Mouse (Mus musculus) B cell, adult 62 days (primary cell): Measurements from ENCODE around the gene Fancd2. TPM values are rescaled to one million over a fixed set of nuclear protein-coding genes. Genes with fewer than 3 reads are reported as not detected.

Experiments used
- total RNA-seq: library from RNA; stranded (reverse); gene quantifications from 4 replicates; pipeline ENCODE4 v1.2.4, GENCODE M21; 2023

Fancd2 gene
- 1.5 to 3.8 TPM (median 2.6 TPM) in 4 replicates for total RNA-seq

DNA sequence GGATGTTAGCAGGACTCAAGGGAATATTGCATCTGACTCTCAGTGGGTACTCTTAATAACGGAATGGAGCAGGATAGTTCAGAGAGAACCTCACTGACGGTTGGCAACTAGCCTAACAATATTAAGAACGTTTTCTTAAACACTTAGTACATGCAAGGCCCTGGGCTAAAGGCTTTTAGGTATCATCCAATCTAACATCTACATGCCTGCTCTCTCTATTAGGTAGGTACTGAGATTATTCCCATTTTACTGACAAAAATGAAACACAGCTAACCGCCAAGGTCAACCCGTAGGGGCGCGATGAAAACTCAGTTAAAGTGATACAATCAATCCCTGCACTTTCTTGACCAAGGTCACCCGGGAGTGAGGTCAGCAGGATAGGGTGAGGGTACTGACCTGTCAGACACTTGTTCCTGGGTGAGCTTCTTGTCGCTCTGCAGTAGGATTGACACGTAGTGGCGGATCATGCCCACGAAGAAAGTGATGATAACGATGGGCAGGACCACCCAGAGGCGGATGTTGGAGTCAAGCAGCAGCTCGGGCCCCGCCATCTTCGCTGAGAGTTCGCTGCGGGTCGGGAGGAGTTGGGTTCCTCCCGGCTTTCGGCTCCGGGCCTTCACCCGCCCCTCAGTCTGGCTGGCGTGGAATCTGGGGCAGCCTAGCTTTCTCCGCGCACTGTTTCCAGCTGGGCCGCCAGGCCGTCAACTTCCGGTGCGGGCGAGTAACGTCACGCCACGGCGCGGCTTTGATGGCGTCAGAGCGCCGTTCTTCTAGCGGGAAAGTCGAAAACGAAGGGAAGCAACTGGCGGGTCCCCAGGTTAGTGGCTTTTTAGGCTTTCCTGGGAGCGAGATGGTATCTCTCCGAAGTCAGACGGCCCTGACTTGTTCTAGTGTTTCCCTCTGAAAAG is at the start of gene Fancd2, which contains the start of gene Emc3:
Gene Fancd2 (plus strand): TSS at position 751 of the 908 bp plus-strand sequence.
Gene Emc3 (minus strand): TSS at position 721 of the 908 bp plus-strand sequence.

DNA sequence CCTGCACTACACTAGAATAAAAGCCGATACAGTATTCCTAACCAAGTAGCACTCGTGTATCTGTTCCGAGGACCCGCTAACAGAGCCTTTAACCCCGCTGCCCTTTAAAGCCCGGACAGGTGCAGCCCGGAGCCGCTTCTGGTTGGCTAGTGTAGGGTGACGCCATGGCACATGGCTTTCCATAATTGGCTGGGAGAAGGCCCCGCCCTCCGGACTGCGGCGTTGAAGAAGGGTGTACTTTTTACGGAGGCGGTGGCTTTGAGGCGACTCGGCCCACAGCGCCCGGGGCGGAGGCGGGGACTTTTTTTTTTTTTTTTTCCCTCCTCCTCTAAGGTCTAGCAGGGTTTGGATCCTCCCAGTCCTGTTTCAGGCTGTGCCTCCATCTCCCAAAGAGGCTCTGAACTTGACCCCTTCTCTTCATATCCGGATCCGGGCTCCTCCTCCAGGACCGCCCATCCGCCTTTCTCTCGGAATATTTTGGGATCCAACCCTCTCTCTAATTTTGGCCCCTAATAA is 48.3 kb upstream of the Fancd2 start, which contains the start of gene Creld1:
Gene Creld1 (plus strand): TSS at position 198 of the 516 bp plus-strand sequence.

DNA sequence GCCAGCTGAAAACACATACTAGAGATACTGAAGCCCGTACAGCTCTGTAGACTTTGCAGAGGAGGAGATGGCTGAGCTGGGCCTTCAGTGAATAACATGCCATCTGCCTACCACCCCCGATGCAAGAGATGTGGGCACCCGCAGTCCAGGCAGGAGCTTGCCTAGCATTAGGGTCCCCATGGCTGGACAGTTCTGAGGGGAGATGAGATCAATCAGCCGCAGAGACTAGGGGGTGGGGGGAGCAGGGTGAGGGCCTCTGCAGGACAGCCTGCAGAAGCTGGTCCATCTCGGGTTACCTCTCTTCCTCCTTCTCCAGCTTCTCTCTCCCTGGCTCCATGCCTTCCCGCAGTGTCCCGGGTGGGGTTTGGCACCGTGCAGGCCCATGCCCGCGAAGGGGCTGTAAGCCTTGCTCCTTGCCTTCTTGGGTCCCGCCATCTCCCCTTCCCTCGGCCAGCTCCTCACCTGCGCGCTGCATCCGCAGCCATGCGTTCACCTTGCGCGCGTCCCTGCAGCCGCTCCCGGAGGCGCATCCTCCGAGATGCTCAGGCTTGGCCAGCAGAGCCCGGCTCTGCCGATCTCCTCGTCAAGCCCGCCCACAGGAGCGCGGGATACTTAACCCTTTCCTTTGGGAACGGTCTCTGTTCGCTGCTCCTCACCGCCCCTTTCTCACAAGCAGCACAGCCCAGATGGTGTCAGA is 29.9 kb upstream of the Fancd2 start, which contains the start of gene Prrt3:
Gene Prrt3 (minus strand): TSS at position 544 of the 697 bp plus-strand sequence.

DNA sequence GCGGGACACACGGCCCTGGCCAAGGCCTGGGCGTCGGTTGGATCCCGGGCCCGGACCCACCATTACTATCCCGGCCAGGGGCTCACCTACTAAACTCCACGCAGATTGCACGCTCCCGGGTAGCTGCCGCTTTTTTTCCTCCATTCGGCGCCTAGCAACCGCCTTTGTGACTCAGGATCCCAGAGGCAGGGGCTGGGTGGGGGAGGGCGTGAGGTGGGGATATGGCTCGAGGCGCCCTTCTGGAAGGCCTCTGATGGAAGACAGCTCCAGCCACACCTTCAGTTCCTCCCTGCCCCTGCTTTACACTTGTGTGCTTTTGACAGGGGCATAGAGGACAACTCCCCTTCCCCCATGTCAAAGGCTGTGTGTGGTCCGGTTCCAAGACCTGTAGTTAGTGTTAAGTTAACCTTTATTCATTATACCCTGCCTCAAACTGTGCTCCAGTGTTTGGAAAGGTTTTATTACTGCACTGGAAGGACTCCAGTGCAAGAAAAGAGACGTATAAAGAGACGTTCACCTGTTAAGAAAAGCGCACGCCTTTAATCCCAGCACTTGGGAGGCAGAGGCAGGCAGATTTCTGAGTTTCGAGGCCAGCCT is 69.2 kb downstream of the Fancd2 start, which contains the start of gene Fancd2os:
Gene Fancd2os (minus strand): TSS at position 173 of the 597 bp plus-strand sequence.

DNA sequence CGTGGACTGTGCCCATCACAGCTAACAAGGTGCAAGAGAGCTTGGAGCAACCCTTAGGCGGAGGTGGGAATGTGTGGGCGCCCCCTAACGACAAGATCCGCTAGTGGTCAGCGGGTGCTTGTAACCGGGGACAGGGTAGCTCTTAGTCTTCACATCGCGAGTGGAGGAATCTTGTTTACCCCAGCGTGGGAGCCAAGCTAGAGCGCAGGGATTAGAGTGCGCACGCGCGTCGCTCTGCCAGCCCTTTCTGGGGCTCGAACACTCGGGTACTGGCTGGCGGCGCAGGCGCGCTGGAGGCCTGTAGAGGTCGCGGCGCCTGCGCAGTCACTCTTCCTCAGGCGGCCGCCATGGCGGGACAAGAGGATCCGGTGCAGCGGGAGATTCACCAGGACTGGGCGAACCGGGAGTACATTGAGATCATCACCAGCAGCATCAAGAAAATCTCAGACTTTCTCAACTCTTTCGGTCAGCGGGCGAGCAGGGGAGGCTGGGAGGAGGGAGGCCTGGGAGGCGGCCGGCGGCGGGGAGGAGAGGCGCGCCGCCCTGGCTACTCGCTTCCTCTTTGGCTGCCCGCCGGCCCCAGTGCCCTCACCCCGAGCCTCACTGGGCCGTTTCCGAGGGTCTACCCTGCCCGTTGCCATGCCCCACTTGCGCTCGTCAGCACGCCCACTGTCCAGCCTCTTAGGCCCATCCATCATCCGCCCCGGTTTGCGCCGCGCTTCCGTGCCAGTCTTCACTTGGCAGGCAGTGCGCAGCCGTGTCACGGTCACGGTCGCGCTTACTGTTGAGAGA is 73.1 kb downstream of the Fancd2 start, which contains the start of gene Brk1:
Gene Brk1 (plus strand): TSS at position 341 of the 792 bp plus-strand sequence.

DNA sequence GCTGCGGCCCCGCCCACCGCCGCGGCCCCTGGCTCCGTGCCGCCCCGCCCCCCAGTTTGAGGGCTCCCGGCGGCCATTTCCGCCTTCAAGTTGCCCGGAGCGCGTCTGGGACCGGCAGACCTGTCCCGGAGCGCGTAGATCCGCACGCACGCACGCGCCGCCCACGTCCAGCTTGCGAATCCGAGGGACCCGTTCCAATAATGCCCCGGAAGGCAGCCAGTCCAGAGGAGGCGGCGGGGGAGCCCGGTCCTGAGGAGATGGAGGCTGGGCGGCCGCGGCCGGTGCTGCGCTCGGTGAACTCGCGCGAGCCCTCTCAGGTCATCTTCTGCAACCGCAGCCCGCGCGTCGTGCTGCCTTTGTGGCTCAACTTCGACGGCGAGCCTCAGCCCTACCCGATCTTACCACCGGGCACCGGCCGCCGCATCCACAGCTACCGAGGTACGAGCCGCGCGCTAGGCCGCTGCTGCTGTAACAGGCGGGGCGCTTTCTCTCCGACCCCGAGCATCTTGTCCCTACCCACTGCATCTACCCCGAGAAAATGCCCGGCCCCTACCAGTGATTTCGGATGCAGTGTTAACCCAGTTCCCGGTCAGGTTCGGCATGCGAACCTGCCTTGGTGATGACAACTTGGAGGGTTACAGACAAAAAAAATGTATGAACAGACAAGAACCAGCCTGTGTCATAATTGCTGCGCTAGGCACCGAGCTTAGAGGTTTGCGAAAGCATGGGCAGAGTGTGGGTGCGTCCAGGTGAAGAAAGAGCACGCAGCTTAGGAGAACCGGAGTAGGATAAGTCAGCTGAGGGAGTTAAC is 92.7 kb downstream of the Fancd2 start, which contains the start of gene Vhl:
Gene Vhl (plus strand): TSS at position 19 of the 811 bp plus-strand sequence.

DNA sequence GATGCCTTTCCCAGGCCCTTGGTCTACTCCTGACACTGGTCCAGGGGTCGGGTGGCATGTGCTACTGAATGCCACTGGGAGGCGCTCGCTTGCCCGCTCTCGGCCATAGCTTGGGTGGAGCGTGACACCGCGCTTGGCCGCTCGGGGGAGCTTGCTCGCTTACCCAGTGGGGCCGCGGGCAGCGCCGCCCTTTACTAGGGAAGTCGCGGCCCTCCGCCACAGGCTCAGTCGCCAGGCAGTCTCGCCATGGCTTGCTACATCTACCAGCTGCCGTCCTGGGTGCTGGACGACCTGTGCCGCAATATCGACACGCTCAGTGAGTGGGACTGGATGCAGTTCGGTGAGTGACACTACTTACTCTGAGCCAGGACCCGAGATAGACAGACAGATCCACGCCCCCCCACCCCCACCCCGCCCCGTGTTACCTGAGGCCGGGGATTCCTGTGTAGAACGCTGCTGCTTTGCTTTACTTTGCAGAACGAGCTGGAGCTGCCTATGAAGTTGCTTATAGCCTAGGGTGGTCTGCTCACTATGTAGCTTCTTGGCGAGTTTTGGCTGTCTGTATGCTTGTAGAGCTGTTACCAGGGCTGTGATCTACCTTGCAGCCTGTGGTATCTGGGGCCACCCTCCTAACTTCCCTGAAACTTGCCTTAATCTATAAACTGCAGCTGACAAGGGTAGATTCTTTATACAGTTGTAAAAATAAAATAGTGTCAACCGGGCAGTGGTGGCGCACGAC is 107.0 kb downstream of the Fancd2 start, which contains the start of gene Irak2:
Gene Irak2 (plus strand): TSS at position 166 of the 739 bp plus-strand sequence.

Other genes starting within 250 kb of the Fancd2 start
- gene Cpne9, start 249.4 kb upstream of the Fancd2 start, total RNA-seq: 1.5 to 3.2 TPM (median 2.4 TPM) in 4 replicates
- gene Brpf1, start 224.5 kb upstream of the Fancd2 start, total RNA-seq: 66.6 to 68.3 TPM (median 67.0 TPM) in 4 replicates
- gene Ogg1, start 204.7 kb upstream of the Fancd2 start, total RNA-seq: 10.0 to 17.1 TPM (median 12.4 TPM) in 4 replicates
- gene Camk1, start 187.7 kb upstream of the Fancd2 start, total RNA-seq: 0.89 to 1.4 TPM (median 1.2 TPM) in 3 of 4 replicates, not detected in the other
- 26.6 to 32.6 TPM (median 28.8 TPM) in 4 replicates for gene Tada3, start 153.8 kb upstream of the Fancd2 start, total RNA-seq
- gene Arpc4, start 153.6 kb upstream of the Fancd2 start, total RNA-seq: 243 to 268 TPM (median 249 TPM) in 4 replicates
- 32.4 to 41.0 TPM (median 37.4 TPM) in 4 replicates for gene Ttll3, start 142.4 kb upstream of the Fancd2 start, total RNA-seq
- gene Rpusd3, start 112.3 kb upstream of the Fancd2 start, total RNA-seq: 10.5 to 20.9 TPM (median 13.6 TPM) in 4 replicates
- not detected in 4 replicates for gene Cidec, start 95.9 kb upstream of the Fancd2 start, total RNA-seq
- gene Jagn1, start 89.1 kb upstream of the Fancd2 start, total RNA-seq: 16.2 to 23.5 TPM (median 20.8 TPM) in 4 replicates
- not detected in 4 replicates for gene Il17re, start 73.2 kb upstream of the Fancd2 start, total RNA-seq
- gene Il17rc, start 60.3 kb upstream of the Fancd2 start, total RNA-seq: not detected in 4 replicates
- 15.5 to 21.0 TPM (median 16.6 TPM) in 4 replicates for gene Creld1, start 48.4 kb upstream of the Fancd2 start, total RNA-seq
- 0.33 to 0.53 TPM (median 0.41 TPM) in 4 replicates for gene Prrt3, start 29.8 kb upstream of the Fancd2 start, total RNA-seq
- 78.1 to 83.8 TPM (median 81.8 TPM) in 4 replicates for gene Emc3, start within 50 bp of the Fancd2 start, total RNA-seq
- not detected in 4 replicates for gene Fancd2os, start 69.0 kb downstream of the Fancd2 start, total RNA-seq
- 109 to 116 TPM (median 111 TPM) in 4 replicates for gene Brk1, start 73.1 kb downstream of the Fancd2 start, total RNA-seq
- gene Vhl, start 92.3 kb downstream of the Fancd2 start, total RNA-seq: 26.1 to 34.3 TPM (median 32.7 TPM) in 4 replicates
- gene Irak2, start 106.8 kb downstream of the Fancd2 start, total RNA-seq: 159 to 180 TPM (median 169 TPM) in 4 replicates
- 211 to 234 TPM (median 215 TPM) in 4 replicates for gene Tatdn2, start 165.4 kb downstream of the Fancd2 start, total RNA-seq
- gene Ghrl, start 188.2 kb downstream of the Fancd2 start, total RNA-seq: 2.9 to 3.5 TPM (median 3.2 TPM) in 4 replicates
- gene Sec13, start 209.1 kb downstream of the Fancd2 start, total RNA-seq: 98.1 to 109 TPM (median 101 TPM) in 4 replicates